Mouse (Mus musculus): ENCODE measurements at regions not wholly inside any gene's neighbourhood (a gene's known extent, or its start where the extent isn't known, plus 50 kb on each side); places are given as distances from the start of the nearest gene placed in this dataset.
A peak's percentile ranks its signal among the peaks of the same experiment; 100 is the strongest.

DNA sequence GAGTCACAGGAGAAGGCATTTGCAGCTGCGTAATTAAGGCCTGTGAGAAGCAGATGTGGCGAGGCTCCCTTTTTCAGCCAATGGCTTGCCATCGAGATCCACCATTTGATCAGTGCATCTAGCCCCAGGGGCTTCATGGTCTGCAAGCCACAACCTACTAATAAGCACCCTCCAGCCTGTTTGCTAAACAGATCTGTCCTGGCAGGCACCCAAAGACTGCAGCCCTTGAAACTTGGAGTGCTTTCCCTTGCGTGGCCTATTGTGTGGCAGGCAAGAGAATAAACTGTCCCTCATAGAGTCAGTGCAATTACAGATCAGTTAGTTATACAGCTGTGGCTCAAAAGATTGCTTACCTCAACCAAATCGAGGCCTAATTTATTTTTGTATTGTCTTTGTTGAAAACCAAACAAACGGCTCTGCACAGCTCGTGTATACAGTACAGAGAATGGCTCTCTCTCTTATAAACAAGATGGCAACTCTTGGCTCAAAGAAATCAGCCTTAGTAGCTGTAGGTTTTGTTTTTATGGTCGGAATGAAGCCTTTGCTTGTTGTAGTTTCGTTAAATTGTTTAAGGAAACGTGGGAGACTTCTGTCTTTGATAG, 195.9 kb upstream of the Satb2 start:
- DNase-seq (ENCODE audit: low read depth, low spot score): peak; percentile 37

DNA sequence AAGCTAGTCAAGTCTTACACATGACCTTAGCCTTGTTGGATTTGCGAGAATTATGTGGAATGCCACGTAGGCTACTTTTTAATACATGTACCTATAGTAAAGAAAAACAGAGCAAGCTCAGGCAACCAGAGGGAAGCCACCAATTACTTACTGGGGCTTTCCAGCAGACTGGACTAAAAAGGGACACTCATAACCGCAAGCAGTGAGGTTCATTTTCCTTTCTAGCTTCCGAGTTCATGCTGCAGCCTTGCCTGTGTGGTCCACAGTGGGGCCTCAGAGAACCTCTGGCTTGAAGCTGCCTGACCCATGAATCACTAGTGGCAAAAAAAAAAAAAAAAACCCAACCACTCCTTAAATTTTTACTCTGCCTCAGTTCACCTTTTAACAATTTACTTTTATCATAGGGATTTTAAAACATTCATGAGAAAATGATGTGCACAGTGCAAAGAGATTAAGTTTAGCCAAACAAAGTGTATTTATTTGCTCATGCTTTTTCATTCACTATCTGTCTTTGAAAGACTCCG, 188.6 kb upstream of the 1700066M21Rik start:
- peak; percentile 65 for DNase-seq (ENCODE audit: low read depth, low spot score)

DNA sequence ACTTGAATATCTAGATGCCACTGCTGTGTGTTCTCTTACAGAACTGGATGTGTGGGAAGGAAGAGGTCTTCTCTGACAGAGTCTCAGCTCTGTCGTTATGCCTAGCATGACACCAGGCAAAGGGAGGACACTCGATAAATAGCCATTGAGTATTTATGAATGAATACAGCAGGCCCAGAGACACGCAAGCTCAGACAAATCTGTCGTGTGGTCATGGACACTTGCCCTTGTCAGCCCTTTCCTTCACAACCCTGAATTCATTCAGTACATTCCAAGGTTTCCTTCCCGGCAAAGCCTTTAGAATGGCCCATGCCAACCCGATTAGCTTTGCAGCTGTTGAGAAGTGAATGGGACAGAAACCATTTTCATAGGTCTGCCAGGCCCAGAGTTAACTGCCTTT, 176.1 kb upstream of the 1700066M21Rik start:
- DNase-seq (ENCODE audit: low read depth, low spot score): no peak

DNA sequence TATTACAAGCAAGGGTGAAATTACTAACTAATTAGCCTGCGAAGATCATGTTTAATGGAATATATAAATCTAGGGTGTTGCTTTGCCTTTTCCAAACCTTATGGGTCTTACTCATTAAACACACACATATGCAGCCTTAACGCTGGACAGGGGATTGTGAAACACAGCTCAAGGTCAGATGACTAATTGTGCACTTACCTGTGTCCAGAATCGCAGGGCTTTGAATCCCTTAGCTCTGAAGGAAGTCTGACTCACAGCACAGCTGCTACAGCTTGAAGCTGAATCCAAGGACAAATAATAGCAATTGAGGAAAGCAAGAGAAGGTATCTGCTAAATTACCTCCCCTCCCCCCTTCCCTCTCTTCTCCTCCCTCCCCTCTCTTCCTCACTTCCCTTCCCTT, 173.1 kb upstream of the 1700066M21Rik start:
- DNase-seq (ENCODE audit: low read depth, low spot score): peak; percentile 68

DNA sequence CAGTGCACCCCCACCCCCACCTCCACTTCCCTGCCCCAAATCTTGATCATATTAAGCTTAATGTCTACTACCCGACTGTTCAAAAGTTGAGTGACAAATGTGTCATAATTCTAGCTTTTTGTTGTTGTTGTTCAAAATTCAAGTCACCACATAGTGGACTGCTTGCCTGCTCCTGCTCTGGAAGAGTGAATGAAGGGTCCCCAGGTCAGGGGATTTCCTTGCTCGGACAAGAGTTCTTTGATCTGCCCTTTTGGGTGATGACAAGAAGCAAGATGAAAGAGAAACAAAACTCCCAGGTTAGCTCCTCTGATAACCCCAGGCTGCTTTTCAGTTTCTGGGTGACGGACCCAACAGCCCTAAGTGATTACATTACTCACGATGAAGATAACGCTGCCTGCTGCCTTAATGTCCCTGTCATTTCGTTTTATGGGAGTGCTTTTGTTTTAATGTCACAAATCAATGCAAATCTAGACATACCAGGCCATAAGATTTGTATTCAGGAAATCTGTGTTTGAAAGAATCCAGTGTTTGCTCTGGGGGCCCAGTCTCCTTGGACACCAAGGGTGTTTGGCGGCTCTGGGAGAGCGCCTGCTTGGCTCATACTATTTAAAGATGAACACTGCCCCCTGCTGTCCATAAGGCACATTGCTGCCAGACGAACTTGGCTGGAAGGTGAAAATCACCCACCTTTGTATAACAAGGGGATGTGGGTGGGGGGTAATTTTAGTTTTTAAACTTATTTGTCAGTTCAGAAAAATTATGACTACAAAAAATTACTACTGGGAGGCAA, 172.0 kb upstream of the 1700066M21Rik start:
- DNase-seq (ENCODE audit: low read depth, low spot score): peak; percentile 80

DNA sequence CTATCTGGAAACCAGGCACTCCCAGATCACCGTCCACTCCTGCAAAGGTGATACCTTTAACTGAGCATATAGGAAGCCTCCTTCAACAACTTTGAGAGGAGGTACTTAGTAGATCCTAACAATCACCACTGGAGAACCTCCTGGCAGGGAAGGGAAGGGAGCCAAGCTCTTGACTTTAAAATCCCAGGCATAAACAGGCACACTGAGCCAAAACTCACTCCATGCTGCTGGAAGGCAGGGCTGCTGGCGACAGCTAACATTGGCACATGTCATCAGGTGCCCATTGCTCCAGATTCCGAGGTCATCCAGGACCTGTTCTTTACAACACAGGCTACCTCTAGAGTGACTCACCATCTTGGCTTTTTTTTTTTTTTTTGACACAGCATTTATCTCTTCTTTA, 170.9 kb upstream of the 1700066M21Rik start:
- DNase-seq (ENCODE audit: low read depth, low spot score): no peak

DNA sequence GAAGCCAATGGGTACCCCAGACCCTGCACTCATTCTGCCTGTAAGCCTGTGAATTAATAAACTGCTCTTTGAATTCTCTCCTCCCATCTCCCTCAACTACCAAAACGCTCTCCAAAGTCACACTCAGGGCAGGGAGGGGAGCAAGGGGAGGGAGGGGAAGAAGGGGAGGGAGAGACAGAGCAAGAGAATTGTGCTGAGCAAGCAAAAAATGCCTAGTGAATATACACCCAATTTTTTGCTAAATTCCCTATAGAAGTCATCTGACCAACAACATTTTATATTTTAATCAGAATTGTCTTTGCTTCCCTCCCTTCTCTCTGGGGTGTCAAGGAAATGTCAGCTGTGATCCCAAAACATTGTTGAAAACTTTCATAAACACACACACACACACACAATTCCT, 170.5 kb upstream of the 1700066M21Rik start:
- no peak for DNase-seq (ENCODE audit: low read depth, low spot score)

DNA sequence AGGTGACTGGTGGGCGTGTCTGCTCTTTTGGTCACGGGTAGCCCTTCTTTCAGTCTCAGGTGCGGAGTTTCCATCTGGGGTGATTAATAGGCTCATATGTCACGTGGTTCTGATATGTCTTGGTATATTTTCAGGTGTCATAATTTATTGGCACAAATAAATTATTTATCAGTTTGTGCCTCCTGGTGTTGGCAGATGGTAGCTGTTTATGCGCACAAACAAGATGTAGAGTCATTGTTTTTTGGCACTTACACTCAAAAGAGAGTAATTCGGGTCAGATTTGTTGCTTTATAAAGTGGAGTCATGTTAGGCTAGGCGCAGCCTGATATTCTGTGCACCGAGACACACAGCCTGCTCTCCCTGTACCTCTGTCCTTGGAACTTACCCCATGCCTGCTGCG, 169.0 kb upstream of the 1700066M21Rik start:
- DNase-seq (ENCODE audit: low read depth, low spot score): no peak

DNA sequence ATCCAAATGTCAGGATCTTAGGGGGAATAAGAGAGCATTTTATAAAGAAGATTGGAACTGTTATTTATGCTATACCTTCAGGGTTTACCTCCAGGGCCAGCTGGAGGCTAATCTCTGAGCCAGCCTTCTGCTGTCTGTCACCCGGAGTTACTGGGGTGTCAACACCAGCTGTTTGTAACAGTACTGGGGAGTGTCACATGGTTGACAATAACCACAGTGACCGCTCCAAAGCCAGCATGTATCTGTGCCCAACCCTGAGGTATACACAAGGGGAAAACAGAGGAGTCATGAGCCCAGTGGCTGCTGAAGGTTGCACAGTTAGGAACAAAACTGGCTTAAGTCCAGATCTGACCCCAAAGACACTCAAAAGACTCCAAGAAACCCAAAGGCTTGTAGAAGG, 168.1 kb upstream of the 1700066M21Rik start:
- DNase-seq (ENCODE audit: low read depth, low spot score): no peak

DNA sequence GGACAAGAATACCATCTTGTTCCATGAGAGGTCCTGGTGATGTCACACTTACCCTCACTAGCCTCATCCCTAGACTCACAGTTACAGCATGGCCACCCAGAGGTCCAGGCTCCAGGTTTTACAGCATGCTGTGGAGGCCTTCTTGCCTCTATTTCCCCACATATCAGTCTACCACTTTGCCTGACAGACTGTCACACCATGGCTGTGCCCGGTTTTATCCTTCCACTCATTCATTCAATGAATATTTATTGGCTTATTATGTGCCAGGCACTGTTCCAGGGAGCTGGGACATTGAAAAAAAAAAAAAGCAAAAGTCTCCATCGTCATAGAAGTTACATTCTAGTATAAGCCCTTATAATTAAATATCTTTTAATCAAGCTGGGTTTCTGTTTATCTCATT, 166.4 kb upstream of the 1700066M21Rik start:
- DNase-seq (ENCODE audit: low read depth, low spot score): no peak

DNA sequence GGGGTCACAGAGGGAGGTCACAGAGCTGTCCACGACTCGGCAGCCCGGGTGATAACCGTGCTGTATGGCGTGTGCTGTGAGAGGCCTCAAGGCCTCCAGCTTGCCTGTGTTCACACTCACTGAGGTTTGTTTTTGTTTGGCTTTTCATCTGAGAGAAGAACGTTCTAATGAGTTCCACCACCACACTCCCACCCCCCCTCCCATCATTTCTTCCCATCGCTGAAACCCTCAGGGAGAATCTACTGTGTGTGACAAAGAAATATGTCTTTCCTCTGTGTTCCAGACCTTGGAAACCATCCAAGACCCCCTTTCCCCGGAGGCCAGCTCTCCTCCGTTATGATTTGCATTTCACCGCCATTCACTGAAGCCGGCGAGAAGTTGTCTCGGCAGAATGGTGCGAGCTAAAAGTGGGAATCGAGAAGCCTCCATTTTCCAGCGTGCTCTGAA, 164.0 kb upstream of the 1700066M21Rik start:
- no peak for DNase-seq (ENCODE audit: low read depth, low spot score)

DNA sequence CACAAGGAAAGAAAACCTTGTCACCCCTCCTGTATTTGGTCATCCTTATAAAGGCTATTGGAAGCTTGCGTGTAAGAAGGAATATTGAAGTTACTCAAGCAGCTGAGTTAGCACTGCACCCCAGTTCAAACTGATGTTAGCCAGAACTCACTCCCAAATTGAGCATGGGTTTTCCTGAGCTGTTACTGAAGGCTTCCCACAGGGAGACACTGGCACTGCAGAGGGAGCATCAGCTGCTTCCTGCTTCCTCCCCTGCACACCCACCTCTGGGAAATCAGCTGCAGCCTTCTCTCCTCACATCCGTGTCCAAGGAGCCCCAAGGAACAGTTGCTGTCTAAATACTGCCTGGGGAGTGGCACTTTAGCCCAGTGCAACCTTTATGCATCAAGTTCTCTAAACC, 163.2 kb upstream of the 1700066M21Rik start:
- DNase-seq (ENCODE audit: low read depth, low spot score): no peak

DNA sequence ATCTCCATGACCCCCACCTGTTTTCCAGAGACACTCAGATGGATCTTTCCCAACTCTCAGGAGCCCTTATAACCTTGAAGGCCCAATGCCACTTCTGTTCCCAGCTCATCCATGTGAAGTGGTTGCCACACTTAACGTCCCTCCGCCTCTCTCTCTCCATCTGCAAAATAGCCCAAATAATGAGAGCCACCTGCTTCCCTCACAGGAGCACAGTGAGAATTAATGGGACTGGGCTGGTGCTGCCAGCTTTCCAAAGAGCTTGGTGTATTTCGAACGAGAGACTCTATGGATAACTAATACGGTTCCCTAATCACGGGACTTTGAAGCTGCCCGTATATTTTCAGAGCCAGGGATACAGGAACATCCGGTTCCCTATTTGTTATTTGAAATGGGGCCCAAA, 159.8 kb upstream of the 1700066M21Rik start:
- DNase-seq (ENCODE audit: low read depth, low spot score): no peak

DNA sequence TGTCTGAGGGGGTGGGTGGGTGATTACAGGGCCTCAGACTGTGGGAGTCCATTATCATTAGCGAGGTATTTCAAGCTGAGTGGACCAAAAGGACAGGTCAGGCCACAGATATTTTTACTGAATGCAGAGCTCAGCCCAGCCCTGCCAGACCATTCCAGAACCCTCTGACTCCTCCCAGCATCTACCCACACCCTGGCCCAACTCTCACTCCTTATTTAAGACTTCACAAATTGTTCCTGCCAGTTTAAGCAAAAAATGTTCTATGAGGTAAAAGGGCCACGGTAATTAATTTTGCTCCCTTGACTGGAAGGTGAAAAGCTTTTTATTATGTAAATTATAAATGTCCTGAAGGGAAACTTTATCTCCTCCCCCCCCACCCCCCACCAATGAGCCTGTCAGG, 159.3 kb upstream of the 1700066M21Rik start:
- no peak for DNase-seq (ENCODE audit: low read depth, low spot score)

DNA sequence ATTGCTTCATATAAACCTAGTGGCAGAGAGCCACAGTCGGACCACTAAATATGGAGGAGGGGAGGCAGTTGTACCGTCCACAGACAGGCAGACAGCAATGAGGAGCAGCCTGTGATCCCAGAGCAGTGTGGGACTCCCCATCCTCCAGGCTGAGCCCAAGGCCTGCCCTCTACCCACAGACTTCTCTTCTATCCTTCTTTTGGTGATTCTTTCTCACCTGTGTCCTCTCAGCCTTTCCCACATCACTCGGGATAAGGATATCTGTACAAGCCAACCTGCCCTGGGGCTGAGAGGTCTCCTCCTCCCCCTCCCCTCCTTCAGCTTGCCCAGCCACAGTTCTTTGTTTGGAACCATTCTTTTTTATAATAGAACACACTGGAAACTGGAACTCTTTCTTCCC, 158.8 kb upstream of the 1700066M21Rik start:
- no peak for DNase-seq (ENCODE audit: low read depth, low spot score)

DNA sequence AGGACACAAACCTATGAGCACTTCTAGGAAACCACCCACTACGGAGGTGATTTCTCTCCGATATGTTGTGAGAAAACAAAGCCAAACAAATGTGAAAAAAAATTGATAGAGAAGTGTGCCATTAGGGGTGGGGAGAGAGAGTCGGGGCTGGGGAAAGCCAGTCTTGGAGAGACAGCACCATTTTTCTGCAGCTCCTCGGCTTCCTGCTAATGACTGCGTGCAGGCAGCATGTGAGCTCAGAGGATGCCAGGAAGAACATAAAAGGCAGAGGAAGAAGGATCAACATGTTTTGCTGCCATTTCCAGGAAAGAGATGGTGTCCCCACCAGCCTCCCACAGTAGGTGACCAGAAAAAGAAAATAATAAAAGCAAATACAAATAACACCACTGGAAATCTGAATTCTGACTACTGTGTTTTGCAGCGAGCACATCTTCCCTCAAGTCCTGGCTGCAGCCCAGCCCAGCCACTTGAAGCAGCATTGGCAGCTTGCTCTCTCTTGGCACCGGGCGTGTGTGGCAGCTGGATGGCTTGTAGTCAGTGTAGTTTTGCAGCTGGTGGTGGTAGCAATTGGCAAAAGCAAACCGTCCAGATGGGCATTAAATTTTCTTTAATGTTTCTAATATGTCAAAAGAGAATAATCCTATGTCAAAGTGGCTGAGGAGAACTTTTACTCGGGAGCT, 152.9 kb upstream of the 1700066M21Rik start:
- peak; percentile 17 for DNase-seq (ENCODE audit: low read depth, low spot score)

DNA sequence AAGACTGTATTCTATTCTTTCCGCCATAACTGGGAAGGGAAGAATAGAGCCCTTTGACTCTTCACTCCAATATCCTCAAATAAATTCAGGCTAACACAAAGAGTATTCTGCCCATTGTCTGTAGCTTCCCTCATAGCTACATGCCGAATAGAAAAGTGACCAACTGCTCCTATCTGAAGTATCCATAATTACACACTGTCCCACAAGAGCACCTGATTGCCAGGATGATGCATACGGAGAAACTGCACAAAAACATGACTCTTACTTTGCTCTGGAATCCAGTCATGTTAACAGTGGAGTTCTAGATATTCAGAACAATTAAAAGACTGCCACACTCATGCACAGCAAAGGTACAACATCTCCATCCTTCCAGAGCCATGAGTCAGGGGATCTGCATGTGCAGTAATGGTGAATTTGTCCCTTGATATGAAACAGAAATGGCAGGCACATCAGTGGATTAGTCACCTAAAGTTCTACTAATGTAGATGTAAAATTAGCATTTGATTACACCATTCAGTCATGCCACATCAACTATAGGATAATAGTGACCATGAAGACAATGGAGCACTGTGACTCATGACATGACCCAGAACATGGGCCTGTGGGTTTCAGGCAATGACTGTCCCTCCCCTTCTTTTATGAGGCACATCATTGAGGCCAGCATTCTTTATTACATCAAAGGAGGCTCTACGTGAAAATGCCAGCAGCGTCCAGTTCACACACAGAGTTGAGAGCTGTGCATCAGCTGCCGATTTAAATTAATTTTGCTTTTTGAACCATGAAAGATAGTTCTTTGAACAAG, 133.6 kb upstream of the 1700066M21Rik start:
- no peak for DNase-seq (ENCODE audit: low read depth, low spot score)

DNA sequence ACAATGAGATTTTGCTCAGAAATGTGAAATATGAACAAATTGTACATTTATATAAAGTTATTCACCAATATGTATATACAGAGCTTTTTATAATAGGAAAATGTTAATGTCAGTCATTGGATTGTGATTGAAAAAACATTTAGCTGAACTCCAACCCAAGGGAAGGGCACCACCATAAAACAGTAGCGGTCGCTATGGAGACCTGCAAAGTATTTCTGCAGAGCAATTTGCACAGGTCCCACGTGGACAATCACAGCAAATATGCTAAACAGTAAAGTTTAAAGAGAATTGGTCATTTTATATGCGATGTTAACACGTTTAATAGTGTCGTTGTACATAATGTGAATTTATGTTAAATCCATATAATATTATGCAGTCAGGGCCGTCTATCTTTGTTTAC, 117.8 kb upstream of the 1700066M21Rik start:
- no peak for DNase-seq (ENCODE audit: low read depth, low spot score)

DNA sequence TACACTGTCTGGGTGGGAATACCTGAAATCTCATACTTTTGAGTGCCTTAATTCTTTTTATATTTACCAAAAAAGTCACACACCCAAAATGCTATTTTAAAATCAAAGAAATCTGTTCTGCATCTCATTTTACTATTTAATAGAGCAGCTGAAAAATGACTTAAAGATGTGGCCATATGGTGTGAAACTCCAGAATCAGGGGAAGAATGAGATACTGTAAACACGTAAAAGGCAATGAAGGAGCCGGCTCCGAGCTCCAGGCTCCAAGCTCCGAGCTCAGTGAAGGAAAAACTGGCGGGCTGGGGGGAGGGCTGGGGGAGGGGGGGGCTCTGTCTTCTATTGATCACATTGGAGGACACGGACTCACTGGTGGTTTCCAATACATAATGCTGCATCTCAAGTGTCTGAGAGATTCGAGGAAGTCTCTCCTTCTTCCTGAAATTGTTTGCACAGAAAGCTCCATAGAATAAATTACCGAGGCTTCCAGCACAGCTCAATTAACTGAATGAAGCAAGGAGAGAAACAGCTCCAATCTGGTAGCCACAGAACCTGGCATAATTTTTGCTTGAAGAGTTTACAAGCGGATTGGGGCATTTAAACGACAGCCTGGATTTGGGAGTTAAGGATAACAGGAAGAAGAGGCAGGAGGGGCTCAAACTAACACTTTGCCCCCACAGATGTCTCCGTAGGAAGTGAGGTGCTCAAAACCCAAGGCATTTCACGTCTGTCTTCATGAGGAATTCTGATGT, 112.2 kb upstream of the 1700066M21Rik start:
- no peak for DNase-seq (ENCODE audit: low read depth, low spot score)

DNA sequence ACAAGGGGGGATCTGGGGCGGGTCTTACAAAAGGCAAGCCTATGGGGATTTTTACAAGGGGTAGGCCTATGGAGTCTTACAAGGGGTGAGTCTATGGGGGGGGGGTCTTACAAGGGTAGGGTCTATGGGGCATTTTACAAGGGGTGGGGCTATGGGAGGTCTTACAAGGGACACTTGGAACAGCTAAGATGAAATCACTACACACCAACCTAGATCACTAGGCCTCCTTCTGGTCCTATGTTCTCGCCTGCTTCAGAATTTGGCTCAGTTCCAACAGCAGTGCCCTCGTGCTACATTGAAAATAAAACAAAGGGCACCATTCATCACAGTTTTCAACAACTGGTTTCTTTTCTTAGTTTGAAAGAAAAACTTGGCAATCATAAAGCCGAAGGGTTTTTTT, 110.7 kb upstream of the 1700066M21Rik start:
- DNase-seq (ENCODE audit: low read depth, low spot score): peak; percentile 16

DNA sequence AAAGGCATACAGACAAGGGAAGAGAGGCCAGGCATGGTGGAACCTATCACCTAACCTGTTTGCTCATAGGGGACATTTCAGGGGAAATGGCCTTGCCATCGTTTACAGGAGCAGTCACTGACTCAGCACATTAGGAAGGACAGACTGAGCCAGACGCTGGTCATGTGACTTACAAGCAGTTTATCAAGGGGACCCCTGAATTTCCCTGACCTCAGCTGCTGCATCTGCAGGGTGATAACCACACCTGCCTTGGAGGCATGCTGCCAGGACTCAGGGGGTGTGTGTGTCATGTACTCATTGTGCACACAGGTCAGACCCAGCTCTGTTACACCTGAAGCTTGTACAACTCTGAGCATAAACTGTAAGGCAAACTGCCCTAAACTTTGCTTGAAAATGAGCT, 109.6 kb upstream of the 1700066M21Rik start:
- no peak for DNase-seq (ENCODE audit: low read depth, low spot score)

Data from 3T3-L1 (cell line).